Mouse (Mus musculus) T-helper 1 cell (primary cell): ENCODE data around the gene 4931422A03Rik.

Experiments used
- in situ Hi-C: fragments of 300-600 bp; cut with MboI, MseI; formaldehyde crosslinking; loops from one replicate; pipeline ENCODE4 v1.15.1; 2025; ENCODE audit warnings: high pct_unique_total_duplicates

4931422A03Rik gene

GRCm38 (mm10) chr2:103937670-103938069 lies 90.5 kb downstream of the 4931422A03Rik start:
- in situ Hi-C loops, result no loop called here

DNA sequence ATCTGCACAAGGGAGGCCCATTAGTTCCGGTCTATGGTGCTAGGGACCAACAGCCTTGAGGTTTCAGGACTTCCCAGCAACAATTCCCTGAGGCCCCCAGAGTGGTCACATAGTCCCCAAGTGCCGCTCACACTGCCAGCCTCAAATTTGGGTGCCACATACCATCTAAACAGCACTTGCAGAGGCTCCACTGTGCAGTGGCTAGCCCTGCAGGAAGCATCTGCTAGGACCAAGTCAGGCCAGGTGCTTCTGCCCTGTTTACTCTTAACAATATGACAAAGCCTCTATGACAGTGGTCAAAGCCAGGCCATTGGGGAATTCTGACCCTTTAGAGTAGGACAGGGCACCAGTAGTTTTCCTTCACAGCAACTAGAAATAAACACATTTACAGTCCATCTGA lies 91.5 kb downstream of the 4931422A03Rik start:
- in situ Hi-C loops, result no loop called here

GRCm38 (mm10) chr2:103935691-103936435 lies 92.3 kb downstream of the 4931422A03Rik start:
- in situ Hi-C loops, result no loop called here

GRCm38 (mm10) chr2:103934670-103935069 lies 93.5 kb downstream of the 4931422A03Rik start:
- in situ Hi-C loops, result no loop called here

DNA sequence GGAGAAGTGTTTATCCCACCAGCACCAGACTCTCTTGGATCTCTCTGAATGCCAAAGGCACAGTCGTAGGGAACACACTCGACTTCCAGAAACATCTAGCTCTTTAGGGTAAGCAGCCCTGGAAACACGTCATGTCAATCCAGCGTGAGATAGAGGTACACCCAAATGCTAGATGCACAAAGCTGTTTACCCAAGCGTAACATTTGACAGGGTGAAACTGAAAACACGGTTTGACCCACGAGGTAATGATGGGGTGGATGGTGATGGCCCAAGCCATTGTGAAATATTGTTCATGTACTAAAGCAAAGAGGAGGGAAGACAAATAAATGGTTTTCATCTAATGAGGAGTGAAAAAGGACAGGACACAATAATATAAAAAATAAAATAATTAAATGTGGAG lies 93.9 kb downstream of the 4931422A03Rik start:
- in situ Hi-C loops, result no loop called here

- in situ Hi-C loops, result no loop called here
Measured at GRCm38 (mm10) chr2:103932480-103932879, 95.7 kb downstream of the 4931422A03Rik start.

DNA sequence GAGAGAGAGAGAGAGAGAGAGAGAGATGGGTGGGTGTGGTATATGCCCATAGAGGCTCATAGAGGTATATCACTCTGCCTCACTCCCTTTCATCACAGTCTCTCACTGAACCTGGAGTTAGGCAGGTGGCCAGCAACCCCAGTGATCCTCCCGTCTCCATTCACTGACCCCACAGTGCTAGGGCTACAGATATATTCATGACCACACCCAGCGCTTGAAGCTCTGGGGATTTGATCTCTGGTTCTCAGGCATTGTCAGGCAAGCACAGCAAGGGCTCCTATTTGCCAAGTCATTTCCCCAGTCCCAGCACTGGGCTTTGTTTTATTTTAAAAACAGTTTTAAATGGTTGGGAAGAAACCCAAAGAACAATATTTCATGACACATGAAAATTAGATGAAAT lies 96.1 kb downstream of the 4931422A03Rik start:
- in situ Hi-C loops, result no loop called here

DNA sequence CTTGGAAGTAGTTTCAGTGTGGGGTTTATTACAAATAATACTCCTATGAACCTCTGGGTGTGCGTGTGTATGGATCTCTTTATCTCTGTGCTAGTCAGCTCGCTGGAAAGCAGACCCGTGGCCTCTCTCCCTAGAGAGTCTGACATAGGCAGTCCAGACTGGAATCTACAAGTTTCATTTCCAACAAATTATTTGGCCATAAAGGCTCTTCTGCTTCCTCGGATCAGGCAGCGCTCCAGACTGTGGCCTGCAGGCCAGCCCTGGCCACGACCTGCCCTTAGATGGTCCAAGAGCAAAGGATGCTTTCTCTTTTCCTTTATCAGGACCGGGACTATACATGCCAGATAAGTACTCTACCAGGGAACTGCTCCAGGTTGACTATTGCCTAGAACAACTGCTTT lies 96.7 kb downstream of the 4931422A03Rik start:
- in situ Hi-C loops, result no loop called here

GRCm38 (mm10) chr2:103930306-103931019 lies 97.7 kb downstream of the 4931422A03Rik start:
- in situ Hi-C loops, result no loop called here

DNA sequence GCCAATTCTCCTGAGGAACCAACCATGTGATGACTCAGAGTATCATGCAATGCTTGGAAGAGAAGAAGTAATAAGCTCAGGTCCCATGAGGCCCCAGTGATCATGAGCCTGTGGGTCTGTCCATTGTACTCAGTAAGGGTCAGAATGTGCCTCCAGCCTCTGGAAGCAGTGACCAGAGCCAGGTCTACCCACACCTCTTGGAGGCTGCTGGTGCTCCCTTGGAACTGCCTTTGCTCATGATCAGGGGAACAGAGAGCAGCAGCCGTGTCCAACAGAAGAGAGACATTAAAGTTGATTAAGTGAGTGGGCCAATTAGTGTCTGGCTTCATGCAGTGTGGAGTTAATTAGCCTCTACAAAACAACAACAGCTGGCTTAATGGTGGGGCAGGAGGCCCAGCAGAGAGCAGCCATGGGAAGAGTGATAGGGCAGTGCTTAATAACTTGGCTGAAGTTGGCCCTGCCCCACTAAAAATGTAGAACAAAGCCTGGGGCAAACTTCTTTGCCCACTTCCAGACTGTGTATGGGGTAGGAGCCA lies 100.5 kb downstream of the 4931422A03Rik start:
- in situ Hi-C loops, result no loop called here

- in situ Hi-C loops, result no loop called here
Measured at GRCm38 (mm10) chr2:103926586-103927113, 101.5 kb downstream of the 4931422A03Rik start.

DNA sequence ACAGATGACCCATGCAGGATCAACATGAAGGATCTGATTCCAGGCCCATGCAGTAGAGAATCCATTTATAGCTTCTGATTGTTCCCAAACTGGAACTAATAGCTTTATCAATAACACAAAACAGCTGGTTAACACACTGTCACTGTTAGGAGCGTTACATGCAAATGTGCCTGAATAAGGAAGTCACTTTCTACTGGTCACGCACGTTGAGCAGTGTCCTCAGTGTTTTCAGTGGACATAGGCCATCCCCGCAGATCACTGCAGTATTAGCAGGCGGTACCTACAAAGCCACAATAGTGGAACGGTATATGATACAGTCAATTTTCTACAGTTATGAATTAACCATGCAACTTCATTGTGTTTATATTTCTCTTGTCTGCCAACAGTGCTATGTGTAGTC lies 108.7 kb downstream of the 4931422A03Rik start:
- in situ Hi-C loops, result no loop called here

GRCm38 (mm10) chr2:103918375-103918774 lies 109.8 kb downstream of the 4931422A03Rik start:
- in situ Hi-C loops, result no loop called here

- in situ Hi-C loops, result no loop called here
Measured at GRCm38 (mm10) chr2:103917375-103917774, 110.8 kb downstream of the 4931422A03Rik start.
